Mouse (Mus musculus): ENCODE data around the gene Tspyl4. TPM values are rescaled to one million over a fixed set of nuclear protein-coding genes. Genes with fewer than 3 reads are reported as not detected.
"Not testable (repeated sequence)": the region's sequence is repeated elsewhere in the genome, so short reads cannot be mapped to it uniquely, and the experiment has no call there.

Gene Tspyl4
- 216 and 262 TPM in 2 replicates for polyA plus RNA-seq (2015; fragmentation: Nextera tagmentation; extraction: Ambion mirVana)

DNA sequence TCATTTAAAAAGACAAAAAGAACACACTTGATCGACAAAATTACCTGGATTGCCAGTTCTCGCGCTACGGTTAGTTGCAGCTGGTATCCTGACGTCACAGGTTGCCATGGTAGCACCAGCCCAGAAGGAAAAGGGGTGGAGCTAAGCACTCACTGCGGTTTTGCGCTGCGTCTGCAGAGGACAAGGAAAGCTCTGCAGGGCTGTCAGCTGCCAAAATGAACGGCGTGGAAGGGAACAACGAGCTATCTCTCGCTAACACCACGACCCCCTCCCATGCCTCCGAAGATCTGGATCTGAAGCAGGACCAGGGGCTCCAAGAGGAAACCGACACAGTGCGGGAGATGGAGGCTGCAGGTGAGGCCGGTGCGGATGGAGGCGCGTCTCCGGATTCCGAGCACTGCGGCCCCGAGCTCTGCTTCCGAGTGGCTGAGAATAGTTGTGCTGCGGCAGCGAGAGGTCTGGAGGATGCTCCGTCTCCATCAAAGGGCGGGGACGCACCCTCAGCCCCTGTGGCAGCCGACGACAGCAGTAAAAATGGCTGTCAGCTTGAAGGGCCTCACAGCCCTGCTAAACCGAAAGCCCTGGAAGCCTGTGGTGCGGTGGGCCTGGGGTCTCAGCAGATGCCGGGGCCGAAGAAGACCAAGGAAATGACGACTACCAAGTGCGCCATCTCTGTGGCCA lies at the start of gene Tspyl4:
TSS of gene Tspyl4 (plus strand) at position 144 of the 681 bp plus-strand sequence.
- peak within 1 kb of the TSS; percentile 99 for H3K27ac ChIP-seq (ENCODE audit: low read length)
- peak within 1 kb of the TSS; percentile 69 for H3K4me2 ChIP-seq (ENCODE audit: low read length)
- H3K9me3 ChIP-seq (ENCODE audit: control insufficient read depth, low read length), result no peaks in the 10 kb centered on the region
- peak within 1 kb of the TSS; percentile 78 for H3K4me3 ChIP-seq (replicated peaks; ENCODE audit: low read length)
- ATAC-seq, result peak; percentile 98
- no peaks in the 10 kb centered on the region for H3K27me3 ChIP-seq (replicated peaks; ENCODE audit: control insufficient read depth, insufficient read depth, low read length)
- peak within 1 kb of the TSS; percentile 91 for H3K9ac ChIP-seq (replicated peaks; ENCODE audit: low read depth, low read length)
- WGBS, result under 1% methylated on average over 38 of the region's 38 CpGs
- H3K36me3 ChIP-seq (ENCODE audit: control insufficient read depth, insufficient read depth), result no peaks in the 10 kb centered on the region; the same call in 1 of the 2 replicates
- H3K4me1 ChIP-seq (replicated peaks; ENCODE audit: control insufficient read depth, insufficient read depth, low read length), result peaks cover 40% of the 10 kb centered on the region

DNA sequence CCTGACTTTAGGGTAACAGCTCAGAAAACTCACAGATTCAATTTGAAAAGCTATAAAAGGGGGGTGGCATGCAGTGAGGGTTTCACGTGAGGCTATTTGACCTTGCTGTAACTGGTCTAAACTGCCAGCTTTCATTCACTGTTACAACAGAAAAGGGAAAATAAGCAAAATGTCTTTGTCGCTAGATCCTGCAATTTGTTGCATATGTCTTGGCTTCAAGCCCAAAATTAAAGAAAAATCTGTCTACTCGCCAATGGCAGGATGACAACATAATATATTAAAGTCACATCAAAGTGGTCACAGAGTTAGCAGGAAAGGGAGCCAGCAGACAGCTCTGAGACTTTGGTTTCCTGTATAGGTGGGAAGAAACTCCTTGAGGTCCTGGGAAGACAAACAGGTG lies 49.5 kb upstream of the Tspyl4 start:
- Histone ChIP-seq H3K4me1 (replicated peaks; ENCODE audit: control insufficient read depth, insufficient read depth, low read length) (peaks cover 10% of the 10 kb centered on the region), H3K9ac (replicated peaks; ENCODE audit: low read depth, low read length) (no peak overlapping the region), H3K9me3 (ENCODE audit: control insufficient read depth, low read length) (no peaks in the 10 kb centered on the region), H3K27me3 (replicated peaks; ENCODE audit: control insufficient read depth, insufficient read depth, low read length) (no peaks in the 10 kb centered on the region), H3K4me3 (replicated peaks; ENCODE audit: low read length) (no peak overlapping the region), H3K27ac (ENCODE audit: low read length) (no peak overlapping the region), H3K4me2 (ENCODE audit: low read length) (no peak overlapping the region), H3K36me3 (ENCODE audit: control insufficient read depth, insufficient read depth) (no peaks in the 10 kb centered on the region)
- no peak for ATAC-seq
- 37% methylated on average over 3 of the region's 3 CpGs for WGBS

DNA sequence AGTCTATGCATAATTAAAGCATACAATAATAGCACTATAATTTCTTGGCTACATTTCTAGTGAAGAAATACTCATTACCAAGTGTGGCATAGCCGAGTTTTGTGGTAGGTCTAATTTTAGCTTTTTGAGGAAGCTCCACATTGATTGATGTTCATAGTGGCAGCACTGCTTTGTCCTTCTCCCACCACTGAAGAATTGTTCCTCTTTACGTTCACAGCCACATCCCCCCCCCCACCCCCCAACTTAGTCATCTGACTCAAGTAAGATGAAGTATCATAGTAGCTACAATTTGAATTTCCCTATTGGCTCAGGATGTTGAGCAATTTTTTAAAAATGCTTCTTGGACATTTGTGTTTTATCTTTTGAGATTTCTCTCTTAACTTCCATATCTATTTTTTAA lies 47.6 kb upstream of the Tspyl4 start:
- Histone ChIP-seq H3K4me3 (replicated peaks; ENCODE audit: low read length) (no peak overlapping the region), H3K36me3 (ENCODE audit: control insufficient read depth, insufficient read depth) (no peaks in the 10 kb centered on the region), H3K4me2 (ENCODE audit: low read length) (no peak overlapping the region), H3K9ac (replicated peaks; ENCODE audit: low read depth, low read length) (no peak overlapping the region), H3K4me1 (replicated peaks; ENCODE audit: control insufficient read depth, insufficient read depth, low read length) (peaks cover 10% of the 10 kb centered on the region), H3K27me3 (replicated peaks; ENCODE audit: control insufficient read depth, insufficient read depth, low read length) (no peaks in the 10 kb centered on the region), H3K27ac (ENCODE audit: low read length) (no peak overlapping the region), H3K9me3 (ENCODE audit: control insufficient read depth, low read length) (no peaks in the 10 kb centered on the region)
- 49% methylated on average over 2 of the region's 2 CpGs for WGBS
- ATAC-seq, result no peak

DNA sequence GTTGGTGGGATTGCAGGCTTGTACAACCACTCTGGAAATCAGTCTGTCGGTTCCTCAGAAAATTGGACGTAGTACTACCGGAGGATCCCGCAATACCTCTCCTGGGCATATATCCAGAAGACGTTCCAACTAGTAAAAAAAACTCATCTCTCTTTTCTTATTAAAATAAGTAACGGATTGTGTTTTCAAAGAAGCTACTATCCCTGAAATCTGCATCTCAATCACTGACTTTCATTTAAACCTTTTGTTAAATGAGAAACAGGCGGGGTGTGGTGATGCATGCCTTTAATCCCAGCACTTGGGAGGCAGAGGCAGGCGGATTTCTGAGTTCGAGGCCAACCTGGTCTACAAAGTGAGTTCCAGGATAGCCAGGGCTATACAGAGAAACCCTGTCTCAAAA lies 44.4 kb upstream of the Tspyl4 start:
- not testable (repeated sequence) for H3K4me1 ChIP-seq (replicated peaks; ENCODE audit: control insufficient read depth, insufficient read depth, low read length); ATAC-seq; H3K36me3 ChIP-seq (ENCODE audit: control insufficient read depth, insufficient read depth); H3K4me3 ChIP-seq (replicated peaks; ENCODE audit: low read length); H3K27me3 ChIP-seq (replicated peaks; ENCODE audit: control insufficient read depth, insufficient read depth, low read length); H3K27ac ChIP-seq (ENCODE audit: low read length); H3K9ac ChIP-seq (replicated peaks; ENCODE audit: low read depth, low read length); H3K4me2 ChIP-seq (ENCODE audit: low read length); H3K9me3 ChIP-seq (ENCODE audit: control insufficient read depth, low read length)
- 81% methylated on average over 9 of the region's 9 CpGs for WGBS

DNA sequence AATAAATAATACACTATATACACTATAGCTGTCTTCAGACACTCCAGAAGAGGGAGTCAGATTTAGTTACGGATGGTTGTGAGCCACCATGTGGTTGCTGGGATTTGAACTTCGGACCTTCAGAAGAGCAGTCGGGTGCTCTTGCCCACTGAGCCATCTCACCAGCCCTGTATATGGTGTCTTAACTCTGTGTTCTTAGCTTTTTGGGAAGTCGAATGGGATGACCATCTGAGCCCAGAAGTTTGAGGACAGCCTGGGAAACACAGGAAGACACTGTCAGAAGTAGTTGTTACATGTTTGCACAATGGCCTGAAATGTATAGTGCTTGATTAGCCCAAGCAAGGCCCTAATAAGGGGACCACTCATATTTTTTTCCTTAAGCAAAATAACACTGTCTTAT lies 32.1 kb upstream of the Tspyl4 start:
- WGBS, result 87% methylated on average over 4 of the region's 4 CpGs
- Histone ChIP-seq H3K27ac (ENCODE audit: low read length) (no peak overlapping the region), H3K4me1 (replicated peaks; ENCODE audit: control insufficient read depth, insufficient read depth, low read length) (no peaks in the 10 kb centered on the region), H3K27me3 (replicated peaks; ENCODE audit: control insufficient read depth, insufficient read depth, low read length) (no peaks in the 10 kb centered on the region), H3K36me3 (ENCODE audit: control insufficient read depth, insufficient read depth) (no peaks in the 10 kb centered on the region), H3K4me3 (replicated peaks; ENCODE audit: low read length) (no peak overlapping the region), H3K4me2 (ENCODE audit: low read length) (no peak overlapping the region), H3K9ac (replicated peaks; ENCODE audit: low read depth, low read length) (no peak overlapping the region), H3K9me3 (ENCODE audit: control insufficient read depth, low read length) (no peaks in the 10 kb centered on the region)
- ATAC-seq, result no peak

DNA sequence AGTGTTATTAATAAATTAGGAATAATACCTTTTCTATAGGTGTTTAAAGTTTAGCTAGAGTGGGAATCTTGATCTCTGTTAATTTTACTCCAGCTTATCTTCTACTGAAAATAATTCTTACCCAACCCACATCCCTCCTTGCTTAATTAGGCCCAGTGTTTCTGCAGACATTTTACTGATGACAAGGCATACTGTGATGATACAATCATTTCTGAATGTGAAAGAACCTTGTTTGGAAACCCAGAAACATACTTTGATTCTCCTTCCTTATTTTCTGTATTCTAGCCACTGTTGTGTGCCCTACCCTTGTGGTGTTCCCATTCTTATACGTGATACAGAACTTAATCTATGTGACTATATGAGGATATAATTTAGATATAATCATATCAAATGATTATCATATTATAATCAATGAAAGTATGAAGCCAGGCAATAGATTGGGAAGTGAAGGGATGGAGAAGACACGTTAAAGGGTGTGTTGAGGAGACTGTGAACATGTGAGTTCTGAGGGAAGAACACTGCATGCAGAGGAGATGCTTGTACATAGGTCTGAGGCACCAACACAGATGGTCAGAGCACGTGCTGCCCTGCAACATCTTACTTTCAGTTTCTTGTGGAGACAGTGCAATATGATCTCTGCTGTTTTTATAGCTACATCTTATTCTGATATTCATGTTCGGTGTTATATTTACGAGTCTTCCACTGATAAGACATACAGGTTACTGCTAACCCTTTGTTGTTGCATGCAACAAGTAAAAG lies 29.8 kb upstream of the Tspyl4 start:
- H3K9me3 ChIP-seq (ENCODE audit: control insufficient read depth, low read length), result no peaks in the 10 kb centered on the region
- no peak overlapping the region for H3K4me2 ChIP-seq (ENCODE audit: low read length)
- H3K27me3 ChIP-seq (replicated peaks; ENCODE audit: control insufficient read depth, insufficient read depth, low read length), result no peaks in the 10 kb centered on the region
- peaks cover 4% of the 10 kb centered on the region for H3K4me1 ChIP-seq (replicated peaks; ENCODE audit: control insufficient read depth, insufficient read depth, low read length)
- H3K9ac ChIP-seq (replicated peaks; ENCODE audit: low read depth, low read length), result no peak overlapping the region
- no peak overlapping the region for H3K27ac ChIP-seq (ENCODE audit: low read length)
- ATAC-seq, result no peak
- 77% methylated on average over 5 of the region's 5 CpGs for whole genome bisulfite sequencing
- no peak overlapping the region for H3K4me3 ChIP-seq (replicated peaks; ENCODE audit: low read length)
- no peaks in the 10 kb centered on the region for H3K36me3 ChIP-seq (ENCODE audit: control insufficient read depth, insufficient read depth)

DNA sequence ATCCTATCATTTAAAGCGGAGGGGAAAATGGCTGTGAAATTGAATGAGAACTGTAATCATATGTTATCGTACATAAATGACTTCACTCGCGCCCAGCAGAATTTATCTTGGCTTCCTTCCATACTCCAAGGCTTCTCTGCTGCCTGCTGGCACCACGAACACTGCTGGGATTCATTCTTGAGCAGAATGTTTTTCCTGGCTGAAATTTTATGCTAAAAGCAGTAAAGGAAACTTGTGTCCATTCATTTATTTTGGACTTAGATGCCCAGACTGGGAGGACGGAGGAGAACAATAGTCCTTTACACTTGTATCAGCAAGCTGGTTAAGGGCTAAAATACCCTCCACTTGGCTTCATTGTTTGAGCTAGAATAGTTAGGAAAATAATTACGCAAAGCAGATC lies 25.6 kb upstream of the Tspyl4 start:
- peaks cover 4% of the 10 kb centered on the region for H3K4me1 ChIP-seq (replicated peaks; ENCODE audit: control insufficient read depth, insufficient read depth, low read length)
- H3K36me3 ChIP-seq (ENCODE audit: control insufficient read depth, insufficient read depth), result no peaks in the 10 kb centered on the region
- H3K4me3 ChIP-seq (replicated peaks; ENCODE audit: low read length), result no peak overlapping the region
- no peaks in the 10 kb centered on the region for H3K27me3 ChIP-seq (replicated peaks; ENCODE audit: control insufficient read depth, insufficient read depth, low read length)
- no peak overlapping the region for H3K27ac ChIP-seq (ENCODE audit: low read length)
- H3K9ac ChIP-seq (replicated peaks; ENCODE audit: low read depth, low read length), result no peak overlapping the region
- 26% methylated on average over 7 of the region's 7 CpGs for WGBS
- ATAC-seq, result peak; percentile 87
- H3K9me3 ChIP-seq (ENCODE audit: control insufficient read depth, low read length), result no peaks in the 10 kb centered on the region
- no peak overlapping the region for H3K4me2 ChIP-seq (ENCODE audit: low read length)

DNA sequence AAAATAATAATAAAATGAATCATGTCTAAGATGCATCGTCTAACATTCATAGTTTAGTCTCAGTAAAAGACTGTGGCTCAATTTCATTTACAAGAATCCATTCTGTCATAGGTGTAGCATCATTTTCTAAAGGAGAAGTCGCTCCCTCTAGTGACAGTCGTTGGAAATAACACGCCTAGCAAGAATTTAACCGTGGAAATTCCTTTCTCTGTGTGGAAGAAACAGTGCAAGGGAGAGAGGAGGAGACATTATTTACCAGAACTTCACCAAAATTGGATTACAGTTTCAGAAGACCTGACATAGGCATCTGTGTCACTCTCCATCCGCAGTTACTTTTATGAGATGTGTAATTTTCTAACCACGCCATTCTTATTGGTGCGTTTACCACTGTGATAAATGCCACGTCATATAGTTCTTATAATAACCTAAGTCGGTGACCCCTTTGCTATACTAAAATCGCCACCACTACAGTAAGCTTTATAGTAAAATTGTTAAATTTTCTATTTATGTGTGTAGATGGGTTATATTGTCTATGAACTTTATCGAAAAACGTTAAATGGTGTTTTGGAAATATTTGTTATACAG lies 16.6 kb upstream of the Tspyl4 start:
- no peaks in the 10 kb centered on the region for H3K9me3 ChIP-seq (ENCODE audit: control insufficient read depth, low read length)
- no peaks in the 10 kb centered on the region for H3K27me3 ChIP-seq (replicated peaks; ENCODE audit: control insufficient read depth, insufficient read depth, low read length)
- peak overlapping the region; percentile 64 for H3K4me2 ChIP-seq (ENCODE audit: low read length)
- peaks cover 16% of the 10 kb centered on the region for H3K4me1 ChIP-seq (replicated peaks; ENCODE audit: control insufficient read depth, insufficient read depth, low read length)
- peak overlapping the region; percentile 32 for H3K4me3 ChIP-seq (replicated peaks; ENCODE audit: low read length)
- H3K36me3 ChIP-seq (ENCODE audit: control insufficient read depth, insufficient read depth), result no peaks in the 10 kb centered on the region
- H3K9ac ChIP-seq (replicated peaks; ENCODE audit: low read depth, low read length), result no peak overlapping the region
- 0 out of 2 replicates have a peak overlapping the region, but pooled peaks have one; percentile 39 for H3K27ac ChIP-seq (ENCODE audit: low read length)
- WGBS, result 28% methylated on average over 13 of the region's 13 CpGs
- peak; percentile 5; the same call in 1 of the 2 replicates for ATAC-seq

DNA sequence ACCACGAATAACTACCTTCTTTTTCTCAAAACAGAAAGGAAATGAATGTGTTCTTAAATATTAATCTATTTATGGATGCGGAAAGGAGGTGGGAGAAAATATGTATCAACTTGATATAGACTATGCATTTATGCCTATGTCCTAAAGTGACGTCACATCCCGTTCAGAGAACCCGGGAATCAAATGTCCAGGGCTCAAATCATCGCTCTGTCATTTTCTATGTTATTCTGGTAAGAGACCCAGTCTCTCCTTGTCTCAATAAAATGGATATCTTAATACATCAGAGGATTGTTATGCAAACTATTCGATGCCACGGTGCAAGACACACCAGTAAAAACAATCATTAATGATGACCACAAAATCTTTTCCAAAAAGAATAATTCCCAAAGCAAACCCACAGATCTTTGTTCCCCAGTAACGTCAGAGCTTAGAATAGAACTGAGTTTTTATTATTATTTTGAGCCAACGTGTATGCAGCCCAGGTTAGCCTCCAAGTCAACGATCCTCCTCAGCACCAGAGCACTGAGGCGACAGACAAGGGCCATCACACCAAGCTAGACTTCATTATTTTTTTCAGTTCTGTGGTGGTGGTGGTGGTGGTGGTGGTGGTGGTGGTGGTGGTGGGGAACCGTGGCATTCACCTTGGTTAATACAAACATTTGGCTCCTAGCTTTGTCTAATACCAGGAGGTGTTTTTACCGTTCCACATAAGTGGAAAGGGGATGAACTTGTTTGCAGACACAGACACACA lies 15.9 kb upstream of the Tspyl4 start:
- Histone ChIP-seq H3K4me3 (replicated peaks; ENCODE audit: low read length) (peak overlapping the region; percentile 91), H3K27me3 (replicated peaks; ENCODE audit: control insufficient read depth, insufficient read depth, low read length) (no peaks in the 10 kb centered on the region), H3K27ac (ENCODE audit: low read length) (peak overlapping the region; percentile 92), H3K4me2 (ENCODE audit: low read length) (peak overlapping the region; percentile 80), H3K4me1 (replicated peaks; ENCODE audit: control insufficient read depth, insufficient read depth, low read length) (peaks cover 16% of the 10 kb centered on the region), H3K9ac (replicated peaks; ENCODE audit: low read depth, low read length) (peak overlapping the region; percentile 78), H3K9me3 (ENCODE audit: control insufficient read depth, low read length) (no peaks in the 10 kb centered on the region), H3K36me3 (ENCODE audit: control insufficient read depth, insufficient read depth) (no peaks in the 10 kb centered on the region)
- ATAC-seq, result peak; percentile 41; the same call in 1 of the 2 replicates
- 19% methylated on average over 14 of the region's 14 CpGs for WGBS
